Mouse (Mus musculus) kidney, embryonic 14.5 days (tissue): ENCODE measurements around the gene Tm7sf3. TPM values are rescaled to one million over a fixed set of nuclear protein-coding genes. Genes with fewer than 3 reads are reported as not detected.
A peak's percentile ranks its signal among the peaks of the same experiment; 100 is the strongest.

ENCODE experiments used
- ATAC-seq: fragments of 200-750 bp; cut with Nextera tagmentation; 2 replicates; pipeline ENCODE4 v1.8.0; 2017; ENCODE audit warnings: moderate number of reproducible peaks, mild to moderate bottlenecking, moderate TSS enrichment, moderate library complexity; ENCODE audit not compliant: low FRiP score, low TSS enrichment
- H3K27ac ChIP-seq: fragments of 300-500 bp; sonication (generic); 2 replicates; pipeline ENCODE4 v1.5.1; 2014; ENCODE audit warnings: low read depth, mild to moderate bottlenecking, low read length, moderate library complexity, mixed read lengths
- H3K27me3 ChIP-seq: fragments of 300-500 bp; sonication (generic); 2 replicates; pipeline ENCODE4 v1.6.1; 2014; ENCODE audit warnings: mild to moderate bottlenecking, low read length; ENCODE audit not compliant: control insufficient read depth, insufficient read depth
- H3K36me3 ChIP-seq: fragments of 300-500 bp; sonication (generic); 2 replicates; pipeline ENCODE4 v1.6.1; 2014; ENCODE audit warnings: low read length, mixed read lengths; ENCODE audit not compliant: control insufficient read depth, insufficient read depth
- H3K4me1 ChIP-seq: fragments of 300-500 bp; sonication (generic); 2 replicates; pipeline ENCODE4 v1.6.1; 2014; ENCODE audit warnings: low read length, mixed read lengths; ENCODE audit not compliant: control insufficient read depth, insufficient read depth
- H3K4me2 ChIP-seq: fragments of 300-500 bp; sonication (generic); replicated peaks from 2 replicates; pipeline ENCODE4 v1.6.1; 2014; ENCODE audit warnings: low read depth, mild to moderate bottlenecking, low read length
- H3K4me3 ChIP-seq: fragments of 300-500 bp; sonication (generic); 2 replicates; pipeline ENCODE4 v1.5.1; 2014; ENCODE audit warnings: mild to moderate bottlenecking, low read length
- H3K9ac ChIP-seq: fragments of 300-500 bp; sonication (generic); 2 replicates; pipeline ENCODE4 v1.6.1; 2014; ENCODE audit warnings: low read depth, mild to moderate bottlenecking, low read length, moderate library complexity
- H3K9me3 ChIP-seq: fragments of 300-500 bp; sonication (generic); 2 replicates; pipeline ENCODE4 v1.6.1; 2016; ENCODE audit warnings: low read length; ENCODE audit not compliant: control insufficient read depth
- WGBS: fragments of 180-500 bp; shearing (Covaris S2); extraction: QIAGEN DNeasy Blood & Tissue Kit; methylation state at CpG from one replicate; pipeline ENCODE4 v1.1.7; 2014; 5-methylcytosine and 5-hydroxymethylcytosine counted together
- polyA plus RNA-seq: library from polyadenylated mRNA; unstranded; fragments of >200 nt; fragmentation: Nextera tagmentation; extraction: Ambion mirVana; gene quantifications from 2 replicates; pipeline ENCODE4 v1.2.1, GENCODE M21; 2014

Gene Tm7sf3
- polyA plus RNA-seq, 1 experiment from 2014 or later, result 37.4 TPM

DNA sequence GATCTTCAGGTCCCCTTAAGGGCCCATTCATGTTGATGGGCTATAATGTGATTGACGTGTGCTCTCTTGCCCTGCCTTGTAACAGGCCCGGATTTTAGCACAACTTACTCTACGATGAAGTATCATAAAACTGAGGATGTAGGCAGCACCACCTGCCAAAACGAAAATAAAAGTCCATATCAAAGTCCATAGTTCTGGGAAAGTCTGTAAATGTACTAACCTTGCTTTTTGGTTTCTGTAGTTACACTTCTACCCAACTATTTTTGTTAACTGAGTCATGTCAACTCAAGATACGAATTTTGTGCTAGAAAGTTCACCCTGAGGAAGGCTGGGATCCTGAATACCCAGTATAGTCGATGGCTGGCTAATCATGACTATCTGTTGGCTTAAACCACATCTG is 1.6 kb downstream of the Tm7sf3 start:
- Histone ChIP-seq H3K9ac (no peak overlapping the region), H3K4me3 (no peak overlapping the region), H3K36me3 (no peaks in the 10 kb centered on the region), H3K4me2 (no peak overlapping the region), H3K9me3 (no peaks in the 10 kb centered on the region), H3K4me1 (peaks cover 6% of the 10 kb centered on the region; the same call in 1 of the 2 replicates), H3K27ac (no peak overlapping the region), H3K27me3 (no peaks in the 10 kb centered on the region)
- ATAC-seq, result no peak
- WGBS, result 82% methylated on average over 6 of the region's 6 CpGs

DNA sequence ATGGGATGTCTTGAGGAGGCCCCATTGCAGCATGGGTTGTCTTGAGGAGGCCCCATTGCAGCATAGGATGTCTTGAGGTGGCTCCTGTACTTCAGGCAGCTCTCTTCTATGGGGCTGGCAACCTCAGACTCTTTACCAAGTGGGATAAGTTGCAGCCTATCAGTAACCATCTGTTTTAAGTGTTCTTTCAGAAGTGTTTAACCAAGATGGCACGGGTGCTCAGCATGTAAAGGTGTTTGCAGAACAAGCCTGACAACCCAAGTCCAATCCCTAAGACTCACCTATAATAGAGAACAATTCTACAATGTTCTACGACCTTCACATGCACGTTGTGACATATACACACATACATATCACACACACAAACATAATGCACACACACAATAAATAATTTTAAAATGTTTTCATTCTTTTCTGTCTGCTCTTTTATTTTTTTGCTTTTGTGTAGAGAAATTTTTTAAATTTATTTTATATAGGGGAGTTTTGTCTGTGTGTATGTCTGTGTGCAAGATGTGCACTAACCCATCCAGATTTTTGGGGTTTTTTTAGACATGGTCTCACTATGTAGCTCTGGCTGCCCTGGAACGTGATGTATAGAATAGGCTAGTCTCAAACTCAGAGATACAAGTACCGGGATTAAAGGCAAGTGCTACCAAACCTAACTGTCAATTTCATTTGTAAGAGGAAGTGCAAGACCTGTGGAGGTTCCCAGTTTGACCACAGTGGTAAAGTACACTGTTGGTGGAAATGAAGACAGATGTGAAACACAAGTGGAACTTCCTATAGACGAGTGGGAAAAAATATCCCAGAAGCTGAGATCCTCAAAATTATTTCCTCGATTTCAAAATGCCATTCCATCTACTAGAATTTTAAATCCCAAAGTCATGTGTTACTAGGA is 2.3 kb downstream of the Tm7sf3 start:
- Histone ChIP-seq H3K27me3 (no peaks in the 10 kb centered on the region), H3K4me1 (peaks cover 6% of the 10 kb centered on the region; the same call in 1 of the 2 replicates), H3K4me2 (no peak overlapping the region), H3K9me3 (no peaks in the 10 kb centered on the region), H3K9ac (no peak overlapping the region), H3K36me3 (no peaks in the 10 kb centered on the region), H3K4me3 (no peak overlapping the region), H3K27ac (no peak overlapping the region)
- no peak for ATAC-seq
- 90% methylated on average over 7 of the region's 7 CpGs for WGBS

- 86% methylated on average over 5 of the region's 5 CpGs for WGBS
- H3K9ac ChIP-seq, result no peak overlapping the region
- no peaks in the 10 kb centered on the region for H3K9me3 ChIP-seq
Observed at GRCm38 (mm10) chr6:146636482-146636881, 6.1 kb downstream of the Tm7sf3 start.

GRCm38 (mm10) chr6:146634759-146635606 is 7.6 kb downstream of the Tm7sf3 start:
- Histone ChIP-seq H3K9ac (no peak overlapping the region), H3K4me1 (peaks cover 16% of the 10 kb centered on the region), H3K27me3 (no peaks in the 10 kb centered on the region), H3K4me3 (peak overlapping the region; percentile 80), H3K9me3 (no peaks in the 10 kb centered on the region), H3K27ac (no peak overlapping the region), H3K36me3 (no peaks in the 10 kb centered on the region), H3K4me2 (peak overlapping the region; percentile 70)
- WGBS, result 63% methylated on average over 4 of the region's 4 CpGs
- no peak for ATAC-seq

More at GRCm38 (mm10) chr6:146636482-146636881, 6.1 kb downstream of the Tm7sf3 start:
- no peak for ATAC-seq
- H3K27ac ChIP-seq, result no peak overlapping the region
- H3K4me2 ChIP-seq, result no peak overlapping the region
- no peaks in the 10 kb centered on the region for H3K36me3 ChIP-seq
- H3K27me3 ChIP-seq, result no peaks in the 10 kb centered on the region
- H3K4me1 ChIP-seq, result peaks cover 16% of the 10 kb centered on the region
- H3K4me3 ChIP-seq, result no peak overlapping the region

DNA sequence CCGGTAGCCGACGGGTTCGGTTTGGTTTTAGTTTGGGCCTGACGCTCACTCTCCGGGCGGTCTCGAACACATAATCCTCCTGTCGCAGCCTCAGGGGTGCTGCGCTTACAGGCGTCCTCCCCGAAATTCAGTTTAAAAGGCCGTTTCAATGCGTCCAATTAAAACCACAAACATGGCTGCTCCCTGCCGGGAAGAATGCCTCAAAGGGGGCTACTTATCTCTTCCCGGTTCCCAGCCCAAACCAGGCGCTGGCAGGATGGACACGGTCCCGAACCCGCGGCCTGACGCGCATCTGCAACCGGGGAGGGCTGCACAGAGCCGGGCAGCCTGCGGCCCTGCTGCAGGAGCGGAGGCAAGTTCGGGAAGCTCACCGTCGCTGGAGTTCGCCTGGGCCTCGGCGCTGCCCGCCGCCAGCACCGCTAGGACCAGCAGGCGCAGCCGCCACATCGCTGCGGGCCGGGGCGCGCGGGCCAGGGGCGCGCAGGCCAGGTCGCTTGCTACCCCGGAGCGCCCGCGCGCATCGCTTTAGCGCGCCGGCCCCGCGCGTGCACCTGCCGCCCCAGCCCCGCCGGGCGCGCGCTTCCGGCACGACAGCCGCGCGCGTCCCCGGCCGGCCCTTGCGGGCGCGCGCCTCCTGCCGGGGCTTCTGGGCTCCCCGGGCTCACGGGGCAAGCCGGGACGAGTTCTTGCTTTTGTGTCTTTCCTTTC is 8.5 kb downstream of the Tm7sf3 start:
- Histone ChIP-seq H3K9me3 (no peaks in the 10 kb centered on the region), H3K4me1 (peaks cover 16% of the 10 kb centered on the region), H3K4me3 (peak overlapping the region; percentile 80), H3K4me2 (peak overlapping the region; percentile 70), H3K27ac (peak overlapping the region; percentile 76), H3K9ac (peak overlapping the region; percentile 88), H3K36me3 (no peaks in the 10 kb centered on the region), H3K27me3 (no peaks in the 10 kb centered on the region)
- peak; percentile 95 for ATAC-seq
- 1% methylated on average over 59 of the region's 82 CpGs for WGBS

DNA sequence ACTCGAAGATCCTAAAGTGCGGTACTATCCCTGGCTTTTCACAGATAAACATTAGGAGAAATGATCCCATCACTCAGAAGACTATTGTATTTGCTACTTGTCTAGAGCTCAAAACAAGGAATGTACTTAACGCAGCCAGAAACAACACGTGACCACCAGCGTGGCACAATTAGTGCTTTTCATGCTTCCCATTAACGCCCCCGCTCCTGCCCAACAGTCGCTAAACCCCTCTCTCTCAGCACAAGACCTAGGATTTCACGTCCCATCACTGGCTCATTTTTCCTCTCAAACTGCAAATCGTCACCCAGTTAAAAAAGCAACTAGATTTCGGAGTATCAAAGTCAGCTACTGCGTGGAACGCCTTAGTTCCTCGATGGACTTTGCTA is 9.0 kb downstream of the Tm7sf3 start:
- Histone ChIP-seq H3K27me3 (no peaks in the 10 kb centered on the region), H3K9ac (peak overlapping the region; percentile 88), H3K4me1 (peaks cover 16% of the 10 kb centered on the region), H3K27ac (no peak overlapping the region), H3K4me2 (peak overlapping the region; percentile 70), H3K36me3 (no peaks in the 10 kb centered on the region), H3K4me3 (peak overlapping the region; percentile 80), H3K9me3 (no peaks in the 10 kb centered on the region)
- ATAC-seq, result no peak
- 19% methylated on average over 14 of the region's 14 CpGs for WGBS

DNA sequence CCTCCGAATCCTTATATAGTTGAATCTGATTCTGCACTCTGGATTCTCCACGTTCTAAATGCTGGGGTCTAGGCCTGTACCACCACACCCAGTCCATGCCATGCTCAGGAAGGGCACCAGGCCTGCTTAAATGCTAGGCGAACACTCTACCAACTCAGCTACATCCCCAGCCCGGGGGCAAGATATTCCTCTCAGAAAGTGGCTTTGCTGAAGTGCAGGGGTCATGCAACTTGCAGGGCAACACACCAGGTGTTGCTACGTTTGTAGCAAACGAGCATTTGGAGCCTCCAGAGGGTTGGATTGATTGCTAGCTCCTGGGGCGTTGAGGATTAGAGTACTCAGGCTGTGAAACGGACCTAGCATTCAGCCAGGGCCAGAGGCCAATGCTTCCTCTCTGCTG is 9.5 kb downstream of the Tm7sf3 start:
- Histone ChIP-seq H3K4me2 (peak overlapping the region; percentile 70; the same call in 1 of the 2 replicates), H3K4me1 (peaks cover 16% of the 10 kb centered on the region), H3K9ac (no peak overlapping the region), H3K27ac (no peak overlapping the region), H3K4me3 (peak overlapping the region; percentile 80; the same call in 1 of the 2 replicates), H3K9me3 (no peaks in the 10 kb centered on the region), H3K36me3 (no peaks in the 10 kb centered on the region), H3K27me3 (no peaks in the 10 kb centered on the region)
- WGBS, result 57% methylated on average over 8 of the region's 8 CpGs
- ATAC-seq, result no peak

GRCm38 (mm10) chr6:146632403-146632802 is 10.2 kb downstream of the Tm7sf3 start:
- peaks cover 16% of the 10 kb centered on the region for H3K4me1 ChIP-seq
- no peak for ATAC-seq
- no peaks in the 10 kb centered on the region for H3K27me3 ChIP-seq
- no peaks in the 10 kb centered on the region for H3K9me3 ChIP-seq
- no peaks in the 10 kb centered on the region for H3K36me3 ChIP-seq
- no peak overlapping the region for H3K27ac ChIP-seq
- WGBS, result 40% methylated on average over 9 of the region's 9 CpGs
- no peak overlapping the region for H3K9ac ChIP-seq
- no peak overlapping the region for H3K4me2 ChIP-seq
- H3K4me3 ChIP-seq, result no peak overlapping the region
